Mouse (Mus musculus) liver, embryonic 16.5 days (tissue): ENCODE results near the gene Hoxb13. TPM values are rescaled to one million over a fixed set of nuclear protein-coding genes. Genes with fewer than 3 reads are reported as not detected.

Source experiments
- ATAC-seq: fragments of 200-750 bp; cut with Nextera tagmentation; 2 replicates; pipeline ENCODE4 v1.8.0; 2017; ENCODE audit warnings: low read depth, mild to moderate bottlenecking, moderate number of reproducible peaks, moderate library complexity
- H3K27ac ChIP-seq: fragments of 300-500 bp; sonication (generic); 2 replicates; pipeline ENCODE4 v1.5.1; 2014; ENCODE audit warnings: mild to moderate bottlenecking, low read length
- H3K27me3 ChIP-seq: fragments of 300-500 bp; sonication (generic); 2 replicates; pipeline ENCODE4 v1.6.1; 2014; ENCODE audit warnings: low read depth, low read length, mixed read lengths; ENCODE audit not compliant: control insufficient read depth, insufficient read depth
- H3K36me3 ChIP-seq: fragments of 300-500 bp; sonication (generic); 2 replicates; pipeline ENCODE4 v1.6.1; 2014; ENCODE audit warnings: mild to moderate bottlenecking; ENCODE audit not compliant: control insufficient read depth, insufficient read depth
- H3K4me1 ChIP-seq: fragments of 300-500 bp; sonication (generic); 2 replicates; pipeline ENCODE4 v1.6.1; 2014; ENCODE audit warnings: low read depth, low read length, mixed read lengths; ENCODE audit not compliant: control insufficient read depth
- H3K4me2 ChIP-seq: fragments of 300-500 bp; sonication (generic); 2 replicates; pipeline ENCODE4 v1.6.1; 2014; ENCODE audit warnings: low read depth, low read length, mixed read lengths
- H3K4me3 ChIP-seq: fragments of 300-500 bp; sonication (generic); 2 replicates; pipeline ENCODE4 v1.5.1; 2014; ENCODE audit warnings: low read depth, mild to moderate bottlenecking, low read length
- H3K9ac ChIP-seq: fragments of 300-500 bp; sonication (generic); 2 replicates; pipeline ENCODE4 v1.6.1; 2014; ENCODE audit warnings: low read depth, low read length
- H3K9me3 ChIP-seq: fragments of 300-500 bp; sonication (generic); replicated peaks from 2 replicates; pipeline ENCODE4 v1.6.1; 2016; ENCODE audit warnings: low read length; ENCODE audit not compliant: control insufficient read depth
- WGBS: fragments of 180-500 bp; shearing (Covaris S2); extraction: QIAGEN DNeasy Blood & Tissue Kit; methylation state at CpG from one replicate; pipeline ENCODE4 v1.1.7; 2014; ENCODE audit not compliant: insufficient replicate concordance; 5-methylcytosine and 5-hydroxymethylcytosine counted together
- polyA plus RNA-seq: library from polyadenylated mRNA; unstranded; fragments of >200 nt; fragmentation: Nextera tagmentation; extraction: Ambion mirVana; gene quantifications from 2 replicates; pipeline ENCODE4 v1.2.1, GENCODE M21; 2015

The Hoxb13 gene
- polyA plus RNA-seq, 1 experiment from 2014 or later, result not detected

- no peak overlapping the region for H3K4me2 ChIP-seq
- 2% methylated on average over 25 of the region's 25 CpGs for WGBS
These were observed 21.4 kb upstream of the Hoxb13 start for GRCm38 (mm10) chr11:96172511-96173287.

GRCm38 (mm10) chr11:96173288-96173840 is 20.8 kb upstream of the Hoxb13 start:
- Histone ChIP-seq H3K27me3 (peaks cover 96% of the 10 kb centered on the region), H3K4me2 (no peak overlapping the region), H3K9me3 (no peaks in the 10 kb centered on the region), H3K4me1 (no peaks in the 10 kb centered on the region), H3K4me3 (no peak overlapping the region), H3K27ac (no peak overlapping the region), H3K9ac (no peak overlapping the region), H3K36me3 (no peaks in the 10 kb centered on the region)
- WGBS, result 2% methylated on average over 16 of the region's 16 CpGs
- no peak for ATAC-seq

More at GRCm38 (mm10) chr11:96172511-96173287, 21.4 kb upstream of the Hoxb13 start:
- peaks cover 92% of the 10 kb centered on the region for H3K27me3 ChIP-seq
- no peak overlapping the region for H3K9ac ChIP-seq
- H3K27ac ChIP-seq, result no peak overlapping the region
- no peaks in the 10 kb centered on the region for H3K4me1 ChIP-seq
- H3K4me3 ChIP-seq, result no peak overlapping the region
- no peaks in the 10 kb centered on the region for H3K9me3 ChIP-seq
- no peaks in the 10 kb centered on the region for H3K36me3 ChIP-seq
- ATAC-seq, result no peak

DNA sequence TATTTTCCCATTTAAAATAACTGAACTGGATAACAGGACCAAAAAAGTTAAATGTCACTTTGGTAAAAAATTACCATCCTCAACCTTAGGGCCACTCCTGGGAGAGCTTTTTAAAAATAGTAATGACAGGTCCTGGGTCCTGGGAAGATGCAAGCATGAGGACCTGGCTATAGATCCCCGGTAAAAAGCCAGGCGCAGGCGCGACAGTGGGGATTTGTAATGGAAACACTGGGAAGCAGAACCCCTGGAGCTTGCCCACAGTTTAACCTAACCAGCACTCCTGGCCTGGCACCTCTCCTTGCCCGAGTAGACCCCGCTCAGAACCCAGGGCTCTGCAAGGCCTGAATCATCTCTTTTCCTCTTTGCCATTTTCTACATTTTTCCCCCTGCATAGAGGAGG is 19.2 kb upstream of the Hoxb13 start:
- H3K27me3 ChIP-seq, result peaks cover 95% of the 10 kb centered on the region
- no peaks in the 10 kb centered on the region for H3K4me1 ChIP-seq
- WGBS, result 4% methylated on average over 6 of the region's 6 CpGs
- H3K9ac ChIP-seq, result no peak overlapping the region
- H3K4me3 ChIP-seq, result no peak overlapping the region
- no peak overlapping the region for H3K4me2 ChIP-seq
- no peak for ATAC-seq
- no peak overlapping the region for H3K27ac ChIP-seq
- H3K36me3 ChIP-seq, result no peaks in the 10 kb centered on the region
- no peaks in the 10 kb centered on the region for H3K9me3 ChIP-seq

GRCm38 (mm10) chr11:96175511-96175910 is 18.6 kb upstream of the Hoxb13 start:
- Histone ChIP-seq H3K27ac (no peak overlapping the region), H3K4me3 (no peak overlapping the region), H3K9me3 (no peaks in the 10 kb centered on the region), H3K4me2 (no peak overlapping the region), H3K36me3 (no peaks in the 10 kb centered on the region), H3K9ac (no peak overlapping the region), H3K27me3 (peaks cover 93% of the 10 kb centered on the region), H3K4me1 (no peaks in the 10 kb centered on the region)
- WGBS, result under 1% methylated on average over 17 of the region's 17 CpGs
- ATAC-seq, result no peak

DNA sequence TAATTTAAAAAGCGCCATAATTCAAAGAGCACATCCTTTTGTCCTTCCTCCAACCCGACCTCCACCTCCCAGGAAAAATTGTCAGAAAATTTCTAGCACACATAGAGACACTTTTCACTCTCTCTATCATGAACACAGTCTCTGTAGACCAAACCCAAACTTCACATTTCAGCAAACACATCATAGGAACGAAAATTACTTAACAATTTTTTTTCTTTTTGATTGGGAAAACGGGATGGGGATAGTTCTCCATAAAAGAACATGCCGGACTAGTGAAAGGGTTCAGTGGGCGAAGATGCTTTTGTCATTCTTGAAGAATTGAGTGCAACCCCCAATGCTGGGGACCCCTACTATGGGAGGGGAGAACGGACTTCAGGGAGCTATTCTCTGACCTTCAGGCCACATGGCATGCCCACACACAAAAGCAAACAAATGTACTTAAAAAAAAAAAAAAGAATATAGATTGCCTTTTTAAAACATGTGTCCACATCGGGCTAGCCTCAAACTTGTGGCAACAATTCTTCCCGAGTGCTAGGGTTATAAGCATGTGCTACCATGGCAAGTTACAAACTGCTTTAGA is 18.1 kb upstream of the Hoxb13 start:
- Histone ChIP-seq H3K36me3 (no peaks in the 10 kb centered on the region), H3K27me3 (peaks cover 92% of the 10 kb centered on the region)

GRCm38 (mm10) chr11:96176841-96177240 is 17.3 kb upstream of the Hoxb13 start:
- no peak overlapping the region for H3K9ac ChIP-seq
- H3K9me3 ChIP-seq, result no peaks in the 10 kb centered on the region
- H3K27ac ChIP-seq, result no peak overlapping the region
- 2% methylated on average over 10 of the region's 10 CpGs for WGBS
- peaks cover 93% of the 10 kb centered on the region for H3K27me3 ChIP-seq
- no peak overlapping the region for H3K4me3 ChIP-seq
- H3K4me2 ChIP-seq, result no peak overlapping the region
- H3K36me3 ChIP-seq, result no peaks in the 10 kb centered on the region
- H3K4me1 ChIP-seq, result no peaks in the 10 kb centered on the region
- no peak for ATAC-seq

More for the DNA sequence above, 18.1 kb upstream of the Hoxb13 start:
- no peak overlapping the region for H3K4me2 ChIP-seq
- H3K9ac ChIP-seq, result no peak overlapping the region
- 1% methylated on average over 9 of the region's 9 CpGs for whole genome bisulfite sequencing
- H3K27ac ChIP-seq, result no peak overlapping the region
- no peaks in the 10 kb centered on the region for H3K9me3 ChIP-seq
- ATAC-seq, result no peak
- H3K4me3 ChIP-seq, result no peak overlapping the region
- H3K4me1 ChIP-seq, result no peaks in the 10 kb centered on the region

DNA sequence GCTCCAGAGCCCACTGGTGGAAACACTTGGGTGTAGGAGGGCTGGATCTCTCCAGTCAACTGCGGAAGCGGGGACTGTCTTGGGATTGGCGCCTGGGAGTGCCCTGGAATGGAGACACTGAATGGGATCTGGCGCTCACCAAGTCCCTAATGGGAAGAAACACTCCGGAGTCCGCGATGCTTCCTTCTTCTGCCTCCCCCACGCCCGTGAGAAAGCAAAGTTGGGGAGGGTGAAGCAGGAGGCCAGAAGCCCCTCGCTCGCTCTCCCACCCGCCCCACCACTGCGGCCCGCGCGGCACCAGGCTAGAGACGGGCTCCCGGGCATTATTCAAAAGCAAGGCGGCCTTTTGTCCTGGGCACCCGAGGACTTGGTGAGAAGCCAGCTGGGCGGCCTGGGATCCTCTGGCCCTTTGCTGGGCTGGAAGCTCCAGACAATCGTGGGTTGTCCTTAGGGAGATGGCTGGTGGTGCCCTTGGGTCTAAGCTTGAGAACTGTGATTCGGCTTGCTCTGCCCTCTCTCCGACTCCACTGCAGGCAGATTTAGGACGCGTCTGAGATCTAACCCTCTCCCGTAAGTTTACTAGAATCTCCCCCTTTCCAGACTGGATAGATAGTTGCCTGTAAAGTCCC is 16.5 kb upstream of the Hoxb13 start:
- H3K4me1 ChIP-seq, result no peaks in the 10 kb centered on the region
- peaks cover 93% of the 10 kb centered on the region for H3K27me3 ChIP-seq
- H3K4me3 ChIP-seq, result no peak overlapping the region
- H3K9me3 ChIP-seq, result no peaks in the 10 kb centered on the region
- ATAC-seq, result no peak
- H3K36me3 ChIP-seq, result no peaks in the 10 kb centered on the region
- H3K27ac ChIP-seq, result no peak overlapping the region
- H3K4me2 ChIP-seq, result no peak overlapping the region
- WGBS, result 3% methylated on average over 27 of the region's 27 CpGs
- no peak overlapping the region for H3K9ac ChIP-seq

DNA sequence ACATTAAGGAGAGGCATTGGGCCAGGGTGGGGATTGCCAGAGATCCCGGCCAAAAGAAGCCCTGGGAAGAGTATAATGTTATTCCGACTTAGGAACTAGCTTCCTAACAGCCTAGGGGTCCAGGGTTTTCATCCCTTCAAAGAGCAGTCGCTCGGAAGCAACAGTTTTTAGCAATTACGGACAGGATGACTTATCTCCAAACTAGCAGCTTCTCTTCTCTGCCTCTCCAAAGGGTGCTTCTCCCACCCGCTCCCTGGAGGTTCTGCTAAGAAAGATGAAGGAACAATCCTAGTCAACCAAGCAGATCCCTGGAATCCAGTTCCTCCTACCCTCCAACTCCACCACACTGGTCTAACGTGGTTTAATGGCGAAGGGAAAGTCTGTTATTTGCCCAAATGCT is 15.8 kb upstream of the Hoxb13 start:
- Histone ChIP-seq H3K4me3 (no peak overlapping the region), H3K36me3 (no peaks in the 10 kb centered on the region), H3K4me2 (no peak overlapping the region), H3K9me3 (no peaks in the 10 kb centered on the region), H3K27me3 (peaks cover 91% of the 10 kb centered on the region), H3K27ac (no peak overlapping the region), H3K4me1 (no peaks in the 10 kb centered on the region), H3K9ac (no peak overlapping the region)
- under 1% methylated on average over 8 of the region's 8 CpGs for WGBS
- ATAC-seq, result no peak
